In the genomic region with DNA sequence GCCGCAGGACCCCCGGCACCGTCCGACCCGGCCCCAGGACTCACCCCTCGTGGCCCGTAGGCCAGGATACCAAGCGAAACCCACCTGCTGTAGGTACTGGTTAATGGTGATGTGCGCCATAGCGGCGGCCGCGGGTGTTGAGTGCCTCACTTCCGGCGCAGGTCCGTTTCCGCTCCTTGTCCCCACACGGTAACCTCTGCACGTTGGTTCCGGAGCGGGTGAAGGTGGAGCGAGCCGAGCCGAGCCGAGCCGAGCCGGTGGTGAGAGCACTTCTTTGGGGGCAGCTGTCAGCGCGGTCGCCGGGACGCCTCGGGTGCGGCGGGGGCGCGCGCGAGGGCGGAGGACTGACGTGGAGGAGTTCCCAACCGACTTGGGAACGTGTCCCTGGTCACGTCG, we compare ENCODE assay signal across 8 mouse cellular contexts. TPM values are rescaled to one million over a fixed set of nuclear protein-coding genes. Genes with fewer than 3 reads are reported as not detected.
DNase-seq lines count a peak whose midpoint lies in the region; ATAC-seq and TF ChIP-seq lines count a peak whose summit lies in the region.

No protein-coding gene starts in this region.

- H3K4me3 ChIP-seq in forebrain, embryonic 11.5 days (ENCODE audit: low read depth, low read length): peak overlapping the region; percentile 95
- peak overlapping the region; percentile 88 for H3K4me3 ChIP-seq in heart, postnatal 0 days (ENCODE audit: low read depth, low read length)
- H3K4me3 ChIP-seq in liver, embryonic 16.5 days (ENCODE audit: low read depth, low read length): peak overlapping the region; percentile 99
- peak overlapping the region; percentile 67 for H3K4me3 ChIP-seq in neural tube, embryonic 13.5 days
- H3K4me3 ChIP-seq in testis, adult 2 months (ENCODE audit: control insufficient read depth, low read depth, low read length): peak overlapping the region; percentile 93

- H3K27ac ChIP-seq in forebrain, embryonic 11.5 days (ENCODE audit: low read depth, low read length): peak overlapping the region; percentile 75
- H3K27ac ChIP-seq in heart, postnatal 0 days (ENCODE audit: low read depth): peak overlapping the region; percentile 95
- H3K27ac ChIP-seq in liver, embryonic 16.5 days (ENCODE audit: low read length): peak overlapping the region; percentile 95
- peak overlapping the region; percentile 96 for H3K27ac ChIP-seq in neural tube, embryonic 13.5 days (replicated peaks)
- H3K27ac ChIP-seq in testis, adult 2 months (ENCODE audit: control insufficient read depth, insufficient read depth, low read depth, low read length): peak overlapping the region; percentile 85

- TF ChIP-seq POLR2A in testis, adult 2 months (IDR thresholded peaks at IDR 0.05; ENCODE audit: control insufficient read depth, low read depth, low read length): peak; percentile 36; the same call in 1 of the 2 replicates

- TF ChIP-seq CTCF in heart, postnatal 0 days (IDR thresholded peaks at IDR 0.05; ENCODE audit: low read depth): 0 out of 2 replicates have a peak, but pooled peaks have one; percentile 11
- no peak for TF ChIP-seq CTCF in testis, adult 2 months (IDR thresholded peaks at IDR 0.05; ENCODE audit: control insufficient read depth, insufficient read depth, insufficient replicate concordance, low read depth, low read length)

- peak overlapping the region; percentile 88 for H3K4me2 ChIP-seq in forebrain, embryonic 11.5 days (ENCODE audit: low read depth, low read length, severe bottlenecking)
- H3K4me2 ChIP-seq in heart, postnatal 0 days (ENCODE audit: low read depth, low read length): peak overlapping the region; percentile 88
- peak overlapping the region; percentile 100 for H3K4me2 ChIP-seq in liver, embryonic 16.5 days (ENCODE audit: low read depth, low read length)
- H3K4me2 ChIP-seq in neural tube, embryonic 13.5 days: peak overlapping the region; percentile 95

- H3K36me3 ChIP-seq in forebrain, embryonic 11.5 days (ENCODE audit: control insufficient read depth, insufficient read depth, low read length): no peaks in the 10 kb centered on the region; the same call in 1 of the 2 replicates
- 0 out of 2 replicates have a peak, but pooled peaks cover 5% of the 10 kb centered on the region for H3K36me3 ChIP-seq in heart, postnatal 0 days (replicated peaks; ENCODE audit: control insufficient read depth, insufficient read depth, low read length)
- H3K36me3 ChIP-seq in liver, embryonic 16.5 days (ENCODE audit: control insufficient read depth, insufficient read depth): peaks cover 11% of the 10 kb centered on the region
- peaks cover 14% of the 10 kb centered on the region for H3K36me3 ChIP-seq in neural tube, embryonic 13.5 days
- 0 out of 2 replicates have a peak, but pooled peaks cover 1% of the 10 kb centered on the region for H3K36me3 ChIP-seq in testis, adult 2 months (ENCODE audit: control insufficient read depth, insufficient read depth, low read length)

- no peak for TF ChIP-seq EP300 in heart, postnatal 0 days (IDR thresholded peaks at IDR 0.05; ENCODE audit: low read depth)

- peak; percentile 61 for ATAC-seq in forebrain, embryonic 11.5 days (replicated peaks; ENCODE audit: low FRiP score)
- ATAC-seq in heart, postnatal 0 days (ENCODE audit: insufficient read depth, low read depth): peak; percentile 74
- ATAC-seq in liver, embryonic 16.5 days (ENCODE audit: low read depth): peak; percentile 56
- peak; percentile 85 for ATAC-seq in neural tube, embryonic 13.5 days (ENCODE audit: low read depth)

- WGBS in forebrain, embryonic 11.5 days: under 1% methylated on average over 44 of the region's 45 CpGs
- under 1% methylated on average over 45 of the region's 45 CpGs for WGBS in heart, postnatal 0 days
- WGBS in liver, embryonic 16.5 days (ENCODE audit: insufficient replicate concordance): under 1% methylated on average over 40 of the region's 45 CpGs
- under 1% methylated on average over 45 of the region's 45 CpGs for WGBS in neural tube, embryonic 13.5 days

- DNase-seq in CD8-positive naive resting alpha-beta T cell, adult 2 months (ENCODE audit: low read depth in 2 of 2, low spot score in 2 of 2): peak; percentile 86 to 87
- DNase-seq in c-Kit-positive CD71-negative TER-119-negative erythroid progenitor cells, embryonic 14.5 days (ENCODE audit: low read depth): peak; percentile 90
- peak; percentile 94 for DNase-seq in forebrain, embryonic 11.5 days (ENCODE audit: low spot score)
- DNase-seq in heart, postnatal 0 days (ENCODE audit: low spot score): peak; percentile 82
- DNase-seq in kidney, postnatal 4 days: peak; percentile 95

- H3K9ac ChIP-seq in forebrain, embryonic 11.5 days (ENCODE audit: low read length): peak overlapping the region; percentile 90
- peak overlapping the region; percentile 79 for H3K9ac ChIP-seq in heart, postnatal 0 days (replicated peaks; ENCODE audit: low read depth, low read length)
- H3K9ac ChIP-seq in liver, embryonic 16.5 days (ENCODE audit: low read depth, low read length): peak overlapping the region; percentile 96
- peak overlapping the region; percentile 88 for H3K9ac ChIP-seq in neural tube, embryonic 13.5 days

- H3K4me1 ChIP-seq in forebrain, embryonic 11.5 days (replicated peaks; ENCODE audit: control insufficient read depth, insufficient read depth, low read length): peaks cover 7% of the 10 kb centered on the region; the same call in 1 of the 2 replicates
- peaks cover 23% of the 10 kb centered on the region for H3K4me1 ChIP-seq in heart, postnatal 0 days (ENCODE audit: control insufficient read depth, insufficient read depth)
- peaks cover 40% of the 10 kb centered on the region for H3K4me1 ChIP-seq in liver, embryonic 16.5 days (ENCODE audit: control insufficient read depth, low read depth, low read length)
- peaks cover 41% of the 10 kb centered on the region for H3K4me1 ChIP-seq in neural tube, embryonic 13.5 days (replicated peaks)
- peaks cover 2% of the 10 kb centered on the region; the same call in 1 of the 2 replicates for H3K4me1 ChIP-seq in testis, adult 2 months (ENCODE audit: control insufficient read depth, insufficient read depth, low read length)

- H3K9me3 ChIP-seq in forebrain, embryonic 11.5 days (ENCODE audit: control insufficient read depth, low read length): no peaks in the 10 kb centered on the region
- H3K9me3 ChIP-seq in heart, postnatal 0 days (replicated peaks; ENCODE audit: control insufficient read depth, low read length): no peaks in the 10 kb centered on the region
- H3K9me3 ChIP-seq in liver, embryonic 16.5 days (replicated peaks; ENCODE audit: control insufficient read depth, low read length): no peaks in the 10 kb centered on the region
- no peaks in the 10 kb centered on the region for H3K9me3 ChIP-seq in neural tube, embryonic 13.5 days

- no peaks in the 10 kb centered on the region for H3K27me3 ChIP-seq in forebrain, embryonic 11.5 days (ENCODE audit: control insufficient read depth, insufficient read depth, low read length)
- no peaks in the 10 kb centered on the region for H3K27me3 ChIP-seq in heart, postnatal 0 days (ENCODE audit: control insufficient read depth, insufficient read depth, low read length)
- no peaks in the 10 kb centered on the region for H3K27me3 ChIP-seq in liver, embryonic 16.5 days (ENCODE audit: control insufficient read depth, insufficient read depth, low read depth, low read length)
- no peaks in the 10 kb centered on the region for H3K27me3 ChIP-seq in neural tube, embryonic 13.5 days
- H3K27me3 ChIP-seq in testis, adult 2 months (ENCODE audit: control insufficient read depth, insufficient read depth, low read length): no peaks in the 10 kb centered on the region

RNA-seq across cellular contexts. Expression of gene Pcid2, which starts 0.6 kb away (rescaled TPM):
- 51.0 and 56.6 TPM in 2 replicates for polyA plus RNA-seq in forebrain, embryonic 11.5 days (2014; fragmentation: Nextera tagmentation; extraction: Ambion mirVana)
- 8.2 and 13.1 TPM in 2 replicates for total RNA-seq in heart, postnatal 0 days (2014; rRNA removed; ENCODE audit: low replicate concordance)
- polyA plus RNA-seq in heart, postnatal 0 days (2015; fragmentation: Nextera tagmentation; extraction: Ambion mirVana): 12.4 TPM in 2 replicates
- 13.1 and 14.3 TPM in 2 replicates for polyA plus RNA-seq in liver, embryonic 16.5 days (2015; fragmentation: Nextera tagmentation; extraction: Ambion mirVana)
- polyA plus RNA-seq in neural tube, embryonic 13.5 days (2015; fragmentation: Nextera tagmentation; extraction: Ambion mirVana): 45.7 and 46.0 TPM in 2 replicates
- polyA plus RNA-seq in testis, adult 2 months (2012; rRNA removed): 54.1 and 61.8 TPM in 2 replicates

RNA-seq across cellular contexts. Expression of gene Cul4a, which starts 0.7 kb away (rescaled TPM):
- polyA plus RNA-seq in forebrain, embryonic 11.5 days (2014; fragmentation: Nextera tagmentation; extraction: Ambion mirVana): 86.6 and 91.4 TPM in 2 replicates
- 140 and 158 TPM in 2 replicates for total RNA-seq in heart, postnatal 0 days (2014; rRNA removed; ENCODE audit: low replicate concordance)
- 81.4 and 88.2 TPM in 2 replicates for polyA plus RNA-seq in heart, postnatal 0 days (2015; fragmentation: Nextera tagmentation; extraction: Ambion mirVana)
- polyA plus RNA-seq in liver, embryonic 16.5 days (2015; fragmentation: Nextera tagmentation; extraction: Ambion mirVana): 72.1 and 76.1 TPM in 2 replicates
- 72.1 and 82.7 TPM in 2 replicates for polyA plus RNA-seq in neural tube, embryonic 13.5 days (2015; fragmentation: Nextera tagmentation; extraction: Ambion mirVana)
- polyA plus RNA-seq in testis, adult 2 months (2012; rRNA removed): 65.5 and 68.3 TPM in 2 replicates

RNA-seq across cellular contexts. Expression of gene Proz, which starts 44.0 kb away (rescaled TPM):
- polyA plus RNA-seq in forebrain, embryonic 11.5 days (2014; fragmentation: Nextera tagmentation; extraction: Ambion mirVana): 0.47 and 0.79 TPM in 2 replicates
- not detected in 2 replicates for total RNA-seq in heart, postnatal 0 days (2014; rRNA removed; ENCODE audit: low replicate concordance)
- polyA plus RNA-seq in heart, postnatal 0 days (2015; fragmentation: Nextera tagmentation; extraction: Ambion mirVana): 0.10 TPM in 2 replicates
- 46.0 and 53.4 TPM in 2 replicates for polyA plus RNA-seq in liver, embryonic 16.5 days (2015; fragmentation: Nextera tagmentation; extraction: Ambion mirVana)
- 0.56 and 0.95 TPM in 2 replicates for polyA plus RNA-seq in neural tube, embryonic 13.5 days (2015; fragmentation: Nextera tagmentation; extraction: Ambion mirVana)
- 0.07 and 0.18 TPM in 2 replicates for polyA plus RNA-seq in testis, adult 2 months (2012; rRNA removed)

RNA-seq across cellular contexts. Expression of gene Lamp1, which starts 54.3 kb away (rescaled TPM):
- polyA plus RNA-seq in forebrain, embryonic 11.5 days (2014; fragmentation: Nextera tagmentation; extraction: Ambion mirVana): 240 and 251 TPM in 2 replicates
- 317 and 327 TPM in 2 replicates for total RNA-seq in heart, postnatal 0 days (2014; rRNA removed; ENCODE audit: low replicate concordance)
- 266 and 267 TPM in 2 replicates for polyA plus RNA-seq in heart, postnatal 0 days (2015; fragmentation: Nextera tagmentation; extraction: Ambion mirVana)
- 181 and 197 TPM in 2 replicates for polyA plus RNA-seq in liver, embryonic 16.5 days (2015; fragmentation: Nextera tagmentation; extraction: Ambion mirVana)
- 281 and 292 TPM in 2 replicates for polyA plus RNA-seq in neural tube, embryonic 13.5 days (2015; fragmentation: Nextera tagmentation; extraction: Ambion mirVana)
- polyA plus RNA-seq in testis, adult 2 months (2012; rRNA removed): 583 and 634 TPM in 2 replicates

Comparison
In these comparisons a context has a peak if more than half of its experiments do, and no peak if none do; other contexts are left out.
1. Peak in every context shown above with its lines: DNase-seq, ATAC-seq, H3K4me3 ChIP-seq and H3K27ac ChIP-seq.
2. RNA of gene Proz, which starts 44.0 kb away (polyA plus RNA-seq): 46.0 to 53.4 TPM in liver, embryonic 16.5 days; 0.47 to 0.79 TPM in forebrain, embryonic 11.5 days, 0.56 to 0.95 TPM in neural tube, embryonic 13.5 days, 0.10 TPM in heart, postnatal 0 days and 0.07 to 0.18 TPM in testis, adult 2 months; every median in the first group is over 10 times any median in the second.